ENCODE assay signal across 25 mouse cellular contexts in the genomic region with DNA sequence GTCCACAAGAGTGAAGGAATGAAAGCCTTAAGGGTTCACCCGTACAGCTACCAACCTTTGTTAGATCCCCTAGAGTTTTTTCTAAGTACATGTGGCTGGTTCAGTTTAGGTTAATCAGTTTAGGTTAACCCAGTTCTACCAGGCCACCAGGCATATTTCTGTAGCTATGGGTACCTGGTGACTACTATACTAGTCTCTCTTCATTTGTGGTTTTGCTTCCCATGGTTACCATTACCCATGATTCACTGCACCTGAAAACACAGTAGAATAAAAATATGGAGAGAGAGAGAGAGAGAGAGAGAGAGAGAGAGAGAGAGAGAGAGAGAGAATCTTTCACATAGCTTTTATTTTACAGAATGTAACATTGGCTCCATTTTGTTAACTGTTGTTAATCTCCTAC. TPM values are rescaled to one million over a fixed set of nuclear protein-coding genes. Genes with fewer than 3 reads are reported as not detected.
"Had no signal": no experiment of that assay in that cellular context is flagged by ENCODE, and none has a peak within 500 bp of the region (broad histone marks: within the 10 kb centered on the region; RNA-seq: fewer than 3 reads in every experiment).

No protein-coding gene starts in this region.

- H3K9ac ChIP-seq: liver, embryonic 14.5 days; lung, embryonic 15.5 days; midbrain, embryonic 12.5 days; neural tube, embryonic 13.5 days; neural tube, embryonic 15.5 days; stomach, embryonic 15.5 days had no signal

- H3K4me1 ChIP-seq: lung, embryonic 15.5 days; midbrain, embryonic 10.5 days; midbrain, embryonic 12.5 days; neural tube, embryonic 13.5 days; neural tube, embryonic 15.5 days; stomach, embryonic 15.5 days had no signal

- H3K27me3 ChIP-seq: lung, embryonic 15.5 days; midbrain, embryonic 12.5 days; neural tube, embryonic 13.5 days; neural tube, embryonic 15.5 days; stomach, embryonic 15.5 days had no signal

- H3K4me3 ChIP-seq: lung, embryonic 15.5 days; midbrain, embryonic 10.5 days; midbrain, embryonic 12.5 days; neural tube, embryonic 13.5 days; neural tube, embryonic 15.5 days; stomach, embryonic 15.5 days had no signal

- DNase-seq: lung, adult 2 months; lung, postnatal 14 days; lung, postnatal 36 days; midbrain, embryonic 14.5 days; retina, postnatal 1 day; right cerebral cortex, adult 18-20 months; thymus, adult 2 months; thymus, postnatal 25 days; thymus, postnatal 4 days had no signal

- H3K36me3 ChIP-seq: lung, embryonic 15.5 days; midbrain, embryonic 10.5 days; midbrain, embryonic 12.5 days; neural tube, embryonic 13.5 days; neural tube, embryonic 15.5 days; stomach, embryonic 15.5 days had no signal

- H3K27ac ChIP-seq: liver, embryonic 14.5 days; lung, embryonic 15.5 days; midbrain, embryonic 10.5 days; midbrain, embryonic 12.5 days; neural tube, embryonic 13.5 days; neural tube, embryonic 15.5 days; stomach, embryonic 15.5 days; stomach, postnatal 0 days had no signal

- H3K9me3 ChIP-seq: lung, embryonic 15.5 days; midbrain, embryonic 10.5 days; midbrain, embryonic 12.5 days; neural tube, embryonic 13.5 days; neural tube, embryonic 15.5 days; stomach, embryonic 15.5 days had no signal

- ATAC-seq: lung, postnatal 0 days; midbrain, embryonic 16.5 days had no signal

RNA-seq across cellular contexts. Expression of gene 4930469K13Rik, which starts 41.6 kb away (rescaled TPM):
- total RNA-seq: megakaryocyte progenitor cell, adult 5-6 weeks; megakaryocyte-erythroid progenitor cell, adult 5-6 weeks had no signal
- polyA plus RNA-seq: liver, embryonic 14.5 days; liver, embryonic 16.5 days; lung, adult 2 months; lung, postnatal 0 days; macrophage; midbrain, embryonic 10.5 days; midbrain, embryonic 12.5 days; midbrain, embryonic 14.5 days; midbrain, embryonic 16.5 days; spleen, adult 2 months; stomach, postnatal 0 days; urinary bladder, adult 2 months had no signal
